Mouse (Mus musculus): ENCODE results near the gene C1s2.

DNA sequence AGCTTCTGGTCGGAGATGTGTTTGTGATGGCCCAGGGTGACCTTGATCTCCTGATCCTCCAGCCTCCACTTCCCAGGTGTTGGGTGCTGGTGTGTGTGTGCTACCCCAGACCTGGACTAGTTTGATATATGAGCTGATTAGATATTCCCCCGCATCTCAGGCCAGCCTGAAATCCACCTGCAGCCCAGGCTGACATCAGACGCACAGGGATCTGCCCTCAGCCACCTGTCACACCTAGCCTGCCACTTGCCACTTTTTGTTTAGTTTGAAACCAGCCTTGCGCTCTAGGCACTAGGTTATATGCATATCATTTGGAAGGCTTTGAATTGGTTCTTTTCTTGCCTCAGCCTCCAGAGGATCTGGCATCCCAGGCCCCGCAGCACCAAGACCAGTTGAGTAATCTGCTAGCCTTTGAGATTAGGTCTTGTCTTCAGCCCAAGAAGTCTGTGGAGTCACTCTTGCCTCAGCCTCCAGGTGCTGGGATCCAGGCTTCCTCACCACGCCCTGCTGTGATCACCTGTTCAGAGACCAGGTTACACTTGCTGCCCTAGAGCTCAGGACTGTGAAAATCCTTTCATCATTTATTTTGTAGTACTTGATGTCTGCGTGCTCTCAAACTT lies 34.5 kb upstream of the C1s2 start:
- TF ChIP-seq ZC3H11A (IDR thresholded peaks at IDR 0.05; ENCODE audit: borderline replicate concordance, low read depth, low read length) (no peak), HCFC1 (IDR thresholded peaks at IDR 0.05; ENCODE audit: borderline replicate concordance, insufficient read depth, low read length) (no peak), ZNF384 (IDR thresholded peaks at IDR 0.05; ENCODE audit: low read depth, low read length) (no peak), CHD2 (IDR thresholded peaks at IDR 0.05; ENCODE audit: low read depth, low read length) (no peak)

Data from ES-E14 (cell line).